Mouse (Mus musculus): ENCODE results near the gene Apba2.

DNA sequence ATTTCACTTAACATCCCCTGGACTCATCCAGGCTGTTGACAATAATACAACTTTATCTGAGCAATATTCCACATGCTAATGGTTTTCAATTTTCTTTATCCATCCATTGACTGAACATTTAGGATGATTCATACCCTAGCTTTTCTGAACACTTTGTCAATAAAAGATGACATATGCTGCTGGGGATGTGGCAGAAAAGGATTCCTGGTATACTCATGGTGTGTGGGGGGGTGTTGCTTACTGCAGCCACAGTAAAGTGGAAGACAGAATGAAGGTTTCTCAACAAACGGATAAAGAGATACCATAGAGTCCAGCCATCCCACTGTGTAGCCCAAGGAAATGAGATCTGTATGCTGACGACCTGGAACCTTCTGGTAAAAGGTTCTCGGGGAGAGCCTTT, 150.5 kb downstream of the Apba2 start:
- no peak for TF ChIP-seq CTCF (IDR thresholded peaks at IDR 0.05; ENCODE audit: low read depth, low read length)
- no peak for TF ChIP-seq GATA1 (IDR thresholded peaks at IDR 0.05; ENCODE audit: borderline replicate concordance, low read length)
- no peak for TF ChIP-seq POLR2AphosphoS5 (IDR thresholded peaks at IDR 0.05; ENCODE audit: insufficient replicate concordance, low read depth, low read length)
- TF ChIP-seq TAL1 (conservative IDR thresholded peaks at IDR 0.05; ENCODE audit: low read depth, low read length) = no peak

Data from G1E (cell line).